8 mouse cellular contexts compared by ENCODE assay signal in the genomic region with DNA sequence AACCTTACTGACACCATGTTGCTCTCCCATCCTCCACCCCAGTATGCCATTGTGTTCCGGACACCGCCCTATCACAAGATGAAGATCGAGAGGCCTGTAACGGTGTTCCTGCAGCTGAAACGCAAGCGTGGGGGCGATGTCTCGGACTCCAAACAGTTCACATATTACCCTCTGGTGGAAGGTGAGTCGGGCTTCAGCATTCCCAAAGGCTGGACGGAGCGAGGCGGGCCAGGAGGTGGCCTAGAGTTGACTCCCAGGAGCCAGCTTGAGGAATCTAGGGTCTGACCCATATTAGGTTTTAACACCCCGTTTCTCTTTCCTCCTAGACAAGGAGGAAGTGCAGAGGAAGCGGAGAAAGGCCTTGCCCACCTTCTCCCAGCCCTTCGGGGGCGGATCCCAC. TPM values are rescaled to one million over a fixed set of nuclear protein-coding genes. Genes with fewer than 3 reads are reported as not detected.
A peak's percentile ranks its signal among the peaks of the same experiment; 100 is the strongest.
DNase-seq lines count a peak whose midpoint lies in the region; ATAC-seq lines count a peak whose summit lies in the region.

No protein-coding gene starts in this region.

- 68% methylated on average over 16 of the region's 16 CpGs for WGBS in heart, embryonic 13.5 days
- 57% methylated on average over 16 of the region's 16 CpGs for WGBS in limb, embryonic 11.5 days
- 73% methylated on average over 16 of the region's 16 CpGs for WGBS in stomach, embryonic 15.5 days

- no peaks in the 10 kb centered on the region for H3K9me3 ChIP-seq in heart, embryonic 13.5 days
- no peaks in the 10 kb centered on the region for H3K9me3 ChIP-seq in limb, embryonic 11.5 days (ENCODE audit: control insufficient read depth, low read length)
- no peaks in the 10 kb centered on the region for H3K9me3 ChIP-seq in stomach, embryonic 15.5 days

- peaks cover 47% of the 10 kb centered on the region for H3K36me3 ChIP-seq in heart, embryonic 13.5 days
- no peaks in the 10 kb centered on the region; the same call in 1 of the 2 replicates for H3K36me3 ChIP-seq in limb, embryonic 11.5 days (ENCODE audit: control insufficient read depth, insufficient read depth, low read length)
- peaks cover 30% of the 10 kb centered on the region for H3K36me3 ChIP-seq in stomach, embryonic 15.5 days

- peaks cover 46% of the 10 kb centered on the region for H3K27me3 ChIP-seq in heart, embryonic 13.5 days (replicated peaks)
- H3K27me3 ChIP-seq in limb, embryonic 11.5 days (ENCODE audit: control insufficient read depth, insufficient read depth, low read length): peaks cover 16% of the 10 kb centered on the region; the same call in 1 of the 2 replicates
- no peaks in the 10 kb centered on the region; the same call in 1 of the 2 replicates for H3K27me3 ChIP-seq in stomach, embryonic 15.5 days (replicated peaks)

- no peak for ATAC-seq in heart, embryonic 13.5 days (ENCODE audit: extremely low read depth, insufficient number of reproducible peaks, low FRiP score, low TSS enrichment)
- ATAC-seq in limb, embryonic 11.5 days (ENCODE audit: insufficient number of reproducible peaks, low FRiP score, low TSS enrichment, low read depth): no peak
- ATAC-seq in stomach, embryonic 15.5 days (ENCODE audit: insufficient read depth, low FRiP score, low read depth): no peak

- H3K4me1 ChIP-seq in heart, embryonic 13.5 days: peaks cover 29% of the 10 kb centered on the region
- H3K4me1 ChIP-seq in limb, embryonic 11.5 days (ENCODE audit: control insufficient read depth, insufficient read depth, low read length): peaks cover 9% of the 10 kb centered on the region; the same call in 1 of the 2 replicates
- H3K4me1 ChIP-seq in stomach, embryonic 15.5 days: peaks cover 17% of the 10 kb centered on the region

- peak overlapping the region; percentile 78 for H3K4me2 ChIP-seq in heart, embryonic 13.5 days
- peak overlapping the region; percentile 74; the same call in 1 of the 2 replicates for H3K4me2 ChIP-seq in limb, embryonic 11.5 days (ENCODE audit: low read depth, severe bottlenecking)
- no peak overlapping the region; the same call in 1 of the 2 replicates for H3K4me2 ChIP-seq in stomach, embryonic 15.5 days

- peak overlapping the region; percentile 77 for H3K9ac ChIP-seq in heart, embryonic 13.5 days
- no peak overlapping the region for H3K9ac ChIP-seq in limb, embryonic 11.5 days (ENCODE audit: low read length)
- no peak overlapping the region for H3K9ac ChIP-seq in stomach, embryonic 15.5 days

- H3K27ac ChIP-seq in heart, embryonic 13.5 days (replicated peaks): no peak overlapping the region
- H3K27ac ChIP-seq in limb, embryonic 11.5 days (replicated peaks; ENCODE audit: low read depth, low read length): no peak overlapping the region
- H3K27ac ChIP-seq in stomach, embryonic 15.5 days: no peak overlapping the region

- H3K4me3 ChIP-seq in heart, embryonic 13.5 days: peak overlapping the region; percentile 50
- no peak overlapping the region for H3K4me3 ChIP-seq in limb, embryonic 11.5 days (ENCODE audit: low read depth, low read length)
- H3K4me3 ChIP-seq in stomach, embryonic 15.5 days (replicated peaks): 0 out of 2 replicates have a peak overlapping the region, but pooled peaks have one; percentile 40

- no peak for DNase-seq in heart, adult 18-20 months
- DNase-seq in urinary bladder, adult 2 months (ENCODE audit: low spot score): peak; percentile 25
- DNase-seq in urinary bladder, adult 18-20 months (ENCODE audit: low spot score in 2 of 2): no peak
- DNase-seq in limb, embryonic 11.5 days (ENCODE audit: low spot score): no peak
- DNase-seq in thymus, adult 18-20 months: no peak
- DNase-seq in urinary bladder, postnatal 36 days (ENCODE audit: low spot score in 2 of 2): no peak

RNA-seq across cellular contexts. Expression of a gene that starts 4.2 kb away (rescaled TPM):
- 6.3 and 7.2 TPM in 2 replicates for polyA plus RNA-seq in heart, embryonic 13.5 days (2015; fragmentation: Nextera tagmentation; extraction: Ambion mirVana)
- 10 to 100 TPM; 19.7 to 22.1 TPM for total RNA-seq in heart, adult 18-20 months (2021)
- 23.0 and 24.7 TPM in 2 replicates for polyA plus RNA-seq in urinary bladder, adult 2 months (2012; rRNA removed)
- 6.8 and 7.0 TPM in 2 replicates for polyA plus RNA-seq in limb, embryonic 11.5 days (2014; fragmentation: Nextera tagmentation; extraction: Ambion mirVana)
- polyA plus RNA-seq in stomach, embryonic 15.5 days (2015; fragmentation: Nextera tagmentation; extraction: Ambion mirVana): 10.6 TPM in 2 replicates

RNA-seq across cellular contexts. Expression of a gene that starts 18.7 kb away (rescaled TPM):
- polyA plus RNA-seq in heart, embryonic 13.5 days (2015; fragmentation: Nextera tagmentation; extraction: Ambion mirVana): 4.3 and 5.6 TPM in 2 replicates
- under 1 TPM; 0.51 to 0.60 TPM for total RNA-seq in heart, adult 18-20 months (2021)
- 156 and 191 TPM in 2 replicates for polyA plus RNA-seq in urinary bladder, adult 2 months (2012; rRNA removed)
- 1.3 and 1.7 TPM in 2 replicates for polyA plus RNA-seq in limb, embryonic 11.5 days (2014; fragmentation: Nextera tagmentation; extraction: Ambion mirVana)
- 52.9 and 54.7 TPM in 2 replicates for polyA plus RNA-seq in stomach, embryonic 15.5 days (2015; fragmentation: Nextera tagmentation; extraction: Ambion mirVana)

RNA-seq across cellular contexts. Expression of a gene that starts 19.7 kb away (rescaled TPM):
- polyA plus RNA-seq in heart, embryonic 13.5 days (2015; fragmentation: Nextera tagmentation; extraction: Ambion mirVana): 9.5 and 10.2 TPM in 2 replicates
- total RNA-seq in heart, adult 18-20 months (2021): 1 to 10 TPM; 6.5 to 6.9 TPM
- polyA plus RNA-seq in urinary bladder, adult 2 months (2012; rRNA removed): 11.0 and 11.7 TPM in 2 replicates
- 10.9 and 15.1 TPM in 2 replicates for polyA plus RNA-seq in limb, embryonic 11.5 days (2014; fragmentation: Nextera tagmentation; extraction: Ambion mirVana)
- polyA plus RNA-seq in stomach, embryonic 15.5 days (2015; fragmentation: Nextera tagmentation; extraction: Ambion mirVana): 16.7 TPM in 2 replicates

RNA-seq across cellular contexts. Expression of a gene that starts 30.2 kb away (rescaled TPM):
- 114 and 131 TPM in 2 replicates for polyA plus RNA-seq in heart, embryonic 13.5 days (2015; fragmentation: Nextera tagmentation; extraction: Ambion mirVana)
- total RNA-seq in heart, adult 18-20 months (2021): 10 to 100 TPM; 91.4 to 92.1 TPM
- polyA plus RNA-seq in urinary bladder, adult 2 months (2012; rRNA removed): 114 and 120 TPM in 2 replicates
- polyA plus RNA-seq in limb, embryonic 11.5 days (2014; fragmentation: Nextera tagmentation; extraction: Ambion mirVana): 163 and 179 TPM in 2 replicates
- polyA plus RNA-seq in stomach, embryonic 15.5 days (2015; fragmentation: Nextera tagmentation; extraction: Ambion mirVana): 134 and 137 TPM in 2 replicates

RNA-seq across cellular contexts. Expression of a gene that starts 32.6 kb away (rescaled TPM):
- polyA plus RNA-seq in heart, embryonic 13.5 days (2015; fragmentation: Nextera tagmentation; extraction: Ambion mirVana): 4.5 and 5.2 TPM in 2 replicates
- 1 to 10 TPM; 3.7 to 4.0 TPM for total RNA-seq in heart, adult 18-20 months (2021)
- polyA plus RNA-seq in urinary bladder, adult 2 months (2012; rRNA removed): 4.8 and 5.2 TPM in 2 replicates
- 5.3 and 5.7 TPM in 2 replicates for polyA plus RNA-seq in limb, embryonic 11.5 days (2014; fragmentation: Nextera tagmentation; extraction: Ambion mirVana)
- polyA plus RNA-seq in stomach, embryonic 15.5 days (2015; fragmentation: Nextera tagmentation; extraction: Ambion mirVana): 11.9 and 12.9 TPM in 2 replicates
